Mouse (Mus musculus): Measurements from ENCODE around the gene Myo10. TPM values are rescaled to one million over a fixed set of nuclear protein-coding genes. Genes with fewer than 3 reads are reported as not detected.

The Myo10 gene
- total RNA-seq (2023), result 1.7 and 2.6 TPM in 2 replicates

GRCm38 (mm10) chr15:25622200-25622866 lies at the start of gene Myo10:
Myo10 (plus strand) TSS chr15:25622525.

GRCm38 (mm10) chr15:25843086-25843991 lies 221.0 kb downstream of the Myo10 start, which contains the start of gene Retreg1:
Retreg1 (plus strand) TSS chr15:25843180.

Other genes with a start within 250 kb of the Myo10 start
- gene Basp1, start 208.8 kb upstream of the Myo10 start, total RNA-seq (2023), result 25.8 and 37.1 TPM in 2 replicates
- gene Retreg1, start 220.7 kb downstream of the Myo10 start, total RNA-seq (2023), result 86.2 and 95.0 TPM in 2 replicates

Data from neutrophil, adult 65 days (primary cell).